Mouse (Mus musculus): ENCODE measurements at regions not wholly inside any gene's neighbourhood (a gene's known extent, or its start where the extent isn't known, plus 50 kb on each side); places are given as distances from the start of the nearest gene placed in this dataset.
A peak's percentile ranks its signal among the peaks of the same experiment; 100 is the strongest.

GRCm38 (mm10) chr2:103143985-103144384 lies 70.5 kb downstream of the Apip start:
- H3K27me3 ChIP-seq: no peaks in the 10 kb centered on the region
- no peaks in the 10 kb centered on the region for H3K9me3 ChIP-seq
- no peak overlapping the region for H3K4me3 ChIP-seq
- peak; percentile 43; the same call in 1 of the 2 replicates for ATAC-seq (ENCODE audit: insufficient number of reproducible peaks, insufficient read depth, low FRiP score, low TSS enrichment, low read depth)
- 49% methylated on average over 4 of the region's 4 CpGs for WGBS
- H3K4me2 ChIP-seq: no peak overlapping the region
- H3K36me3 ChIP-seq: no peaks in the 10 kb centered on the region
- H3K9ac ChIP-seq: no peak overlapping the region
- H3K27ac ChIP-seq: no peak overlapping the region
- 0 out of 2 replicates have a peak, but pooled peaks cover 4% of the 10 kb centered on the region for H3K4me1 ChIP-seq

- H3K4me3 ChIP-seq: no peak overlapping the region
- no peaks in the 10 kb centered on the region for H3K9me3 ChIP-seq
- no peaks in the 10 kb centered on the region for H3K36me3 ChIP-seq
- no peak overlapping the region for H3K27ac ChIP-seq
- no peaks in the 10 kb centered on the region for H3K27me3 ChIP-seq
- ATAC-seq (ENCODE audit: insufficient number of reproducible peaks, insufficient read depth, low FRiP score, low TSS enrichment, low read depth): peak; percentile 26; the same call in 1 of the 2 replicates
- 0 out of 2 replicates have a peak, but pooled peaks cover 4% of the 10 kb centered on the region for H3K4me1 ChIP-seq
- H3K9ac ChIP-seq: no peak overlapping the region
- H3K4me2 ChIP-seq: no peak overlapping the region
- 89% methylated on average over 7 of the region's 7 CpGs for WGBS
Observed at GRCm38 (mm10) chr2:103144420-103144819, 70.9 kb downstream of the Apip start.

GRCm38 (mm10) chr2:103145058-103145457 lies 71.6 kb downstream of the Apip start:
- Histone ChIP-seq H3K4me1 (0 out of 2 replicates have a peak, but pooled peaks cover 4% of the 10 kb centered on the region), H3K9me3 (no peaks in the 10 kb centered on the region), H3K9ac (no peak overlapping the region), H3K36me3 (no peaks in the 10 kb centered on the region), H3K27ac (no peak overlapping the region), H3K4me3 (no peak overlapping the region), H3K4me2 (no peak overlapping the region), H3K27me3 (no peaks in the 10 kb centered on the region)
- ATAC-seq (ENCODE audit: insufficient number of reproducible peaks, insufficient read depth, low FRiP score, low TSS enrichment, low read depth): no peak
- WGBS: 68% methylated on average over 3 of the region's 3 CpGs

GRCm38 (mm10) chr2:103146132-103146531 lies 72.7 kb downstream of the Apip start:
- H3K9ac ChIP-seq: no peak overlapping the region
- no peaks in the 10 kb centered on the region for H3K27me3 ChIP-seq
- H3K27ac ChIP-seq: no peak overlapping the region
- no peak overlapping the region for H3K4me3 ChIP-seq
- H3K4me1 ChIP-seq: 0 out of 2 replicates have a peak, but pooled peaks cover 4% of the 10 kb centered on the region
- H3K36me3 ChIP-seq: no peaks in the 10 kb centered on the region
- no peak for ATAC-seq (ENCODE audit: insufficient number of reproducible peaks, insufficient read depth, low FRiP score, low TSS enrichment, low read depth)
- H3K9me3 ChIP-seq: no peaks in the 10 kb centered on the region
- 91% methylated on average over 7 of the region's 7 CpGs for WGBS
- no peak overlapping the region for H3K4me2 ChIP-seq

GRCm38 (mm10) chr2:103153261-103153660 lies 79.8 kb downstream of the Apip start:
- H3K4me1 ChIP-seq: no peaks in the 10 kb centered on the region
- H3K9ac ChIP-seq: no peak overlapping the region
- 85% methylated on average over 1 of the region's 1 CpGs for WGBS
- no peak for ATAC-seq (ENCODE audit: insufficient number of reproducible peaks, insufficient read depth, low FRiP score, low TSS enrichment, low read depth)
- no peak overlapping the region for H3K27ac ChIP-seq
- no peak overlapping the region for H3K4me3 ChIP-seq
- no peaks in the 10 kb centered on the region for H3K36me3 ChIP-seq
- no peaks in the 10 kb centered on the region for H3K9me3 ChIP-seq
- no peak overlapping the region for H3K4me2 ChIP-seq
- H3K27me3 ChIP-seq: no peaks in the 10 kb centered on the region

- no peaks in the 10 kb centered on the region for H3K27me3 ChIP-seq
- no peak for ATAC-seq (ENCODE audit: insufficient number of reproducible peaks, insufficient read depth, low FRiP score, low TSS enrichment, low read depth)
- H3K4me2 ChIP-seq: no peak overlapping the region
- no peak overlapping the region for H3K27ac ChIP-seq
- H3K4me3 ChIP-seq: no peak overlapping the region
- H3K9me3 ChIP-seq: no peaks in the 10 kb centered on the region
- no peaks in the 10 kb centered on the region for H3K36me3 ChIP-seq
- no peaks in the 10 kb centered on the region for H3K4me1 ChIP-seq
- 71% methylated on average over 2 of the region's 2 CpGs for WGBS
- H3K9ac ChIP-seq: no peak overlapping the region
Observed at GRCm38 (mm10) chr2:103167741-103168140, 94.3 kb downstream of the Apip start.

- Histone ChIP-seq H3K27ac (no peak overlapping the region), H3K36me3 (no peaks in the 10 kb centered on the region), H3K4me3 (no peak overlapping the region), H3K27me3 (no peaks in the 10 kb centered on the region), H3K4me1 (no peaks in the 10 kb centered on the region), H3K4me2 (no peak overlapping the region), H3K9me3 (no peaks in the 10 kb centered on the region), H3K9ac (no peak overlapping the region)
- no peak for ATAC-seq (ENCODE audit: insufficient number of reproducible peaks, insufficient read depth, low FRiP score, low TSS enrichment, low read depth)
Observed at GRCm38 (mm10) chr2:103168266-103168665, 94.8 kb downstream of the Apip start.

- Histone ChIP-seq H3K9me3 (no peaks in the 10 kb centered on the region), H3K9ac (no peak overlapping the region), H3K27ac (no peak overlapping the region), H3K4me2 (no peak overlapping the region), H3K36me3 (no peaks in the 10 kb centered on the region), H3K4me3 (no peak overlapping the region), H3K27me3 (no peaks in the 10 kb centered on the region), H3K4me1 (no peaks in the 10 kb centered on the region)
- no peak for ATAC-seq (ENCODE audit: insufficient number of reproducible peaks, insufficient read depth, low FRiP score, low TSS enrichment, low read depth)
- WGBS: 86% methylated on average over 2 of the region's 2 CpGs
Observed at GRCm38 (mm10) chr2:103177361-103177760, 103.9 kb downstream of the Apip start.

- Histone ChIP-seq H3K4me2 (no peak overlapping the region), H3K27ac (no peak overlapping the region), H3K9me3 (no peaks in the 10 kb centered on the region), H3K9ac (no peak overlapping the region), H3K27me3 (no peaks in the 10 kb centered on the region), H3K4me3 (no peak overlapping the region), H3K4me1 (no peaks in the 10 kb centered on the region), H3K36me3 (no peaks in the 10 kb centered on the region)
- WGBS: 39% methylated on average over 4 of the region's 4 CpGs
- no peak for ATAC-seq (ENCODE audit: insufficient number of reproducible peaks, insufficient read depth, low FRiP score, low TSS enrichment, low read depth)
Observed at GRCm38 (mm10) chr2:103180298-103180927, 106.9 kb downstream of the Apip start.

GRCm38 (mm10) chr2:103186751-103187260 lies 113.3 kb downstream of the Apip start:
- H3K27ac ChIP-seq: no peak overlapping the region
- no peaks in the 10 kb centered on the region for H3K36me3 ChIP-seq
- H3K27me3 ChIP-seq: no peaks in the 10 kb centered on the region
- H3K9ac ChIP-seq: no peak overlapping the region
- 0 out of 2 replicates have a peak, but pooled peaks cover 2% of the 10 kb centered on the region for H3K9me3 ChIP-seq
- ATAC-seq (ENCODE audit: insufficient number of reproducible peaks, insufficient read depth, low FRiP score, low TSS enrichment, low read depth): no peak
- 72% methylated on average over 4 of the region's 4 CpGs for WGBS
- H3K4me1 ChIP-seq: no peaks in the 10 kb centered on the region
- H3K4me2 ChIP-seq: no peak overlapping the region
- no peak overlapping the region for H3K4me3 ChIP-seq

- Histone ChIP-seq H3K4me2 (no peak overlapping the region), H3K9me3 (0 out of 2 replicates have a peak, but pooled peaks cover 2% of the 10 kb centered on the region), H3K4me1 (no peaks in the 10 kb centered on the region), H3K9ac (no peak overlapping the region), H3K27me3 (no peaks in the 10 kb centered on the region), H3K4me3 (no peak overlapping the region), H3K27ac (no peak overlapping the region), H3K36me3 (no peaks in the 10 kb centered on the region)
- WGBS: 65% methylated on average over 4 of the region's 4 CpGs
- ATAC-seq (ENCODE audit: insufficient number of reproducible peaks, insufficient read depth, low FRiP score, low TSS enrichment, low read depth): no peak
Observed at GRCm38 (mm10) chr2:103192591-103192990, 110.5 kb downstream of the Ehf start.

- H3K4me1 ChIP-seq: no peaks in the 10 kb centered on the region
- no peaks in the 10 kb centered on the region for H3K9me3 ChIP-seq
- H3K27me3 ChIP-seq: no peaks in the 10 kb centered on the region
- 81% methylated on average over 6 of the region's 6 CpGs for WGBS
- H3K9ac ChIP-seq: no peak overlapping the region
- H3K4me3 ChIP-seq: no peak overlapping the region
- ATAC-seq (ENCODE audit: insufficient number of reproducible peaks, insufficient read depth, low FRiP score, low TSS enrichment, low read depth): no peak
- H3K36me3 ChIP-seq: no peaks in the 10 kb centered on the region
- H3K4me2 ChIP-seq: no peak overlapping the region
- H3K27ac ChIP-seq: no peak overlapping the region
Observed at GRCm38 (mm10) chr2:103200313-103200712, 102.8 kb downstream of the Ehf start.

Measured in embryonic facial prominence, embryonic 13.5 days (tissue).